Mouse (Mus musculus) cerebellum, adult 2 months (tissue): ENCODE data around the gene Mdm2.

Experiments
- CTCF ChIP-seq: fragments of 200-500 bp; IDR thresholded peaks from 2 replicates; pipeline ENCODE4 v1.5.1; 2011; ENCODE audit warnings: low read depth, mild to moderate bottlenecking, control low read depth, low read length, moderate library complexity, borderline replicate concordance; ENCODE audit not compliant: insufficient read depth
- POLR2A ChIP-seq: fragments of 200-500 bp; IDR thresholded peaks from 2 replicates; pipeline ENCODE4 v1.6.1; 2011; ENCODE audit warnings: low read length, control low read depth, borderline replicate concordance; ENCODE audit not compliant: insufficient read depth

DNA sequence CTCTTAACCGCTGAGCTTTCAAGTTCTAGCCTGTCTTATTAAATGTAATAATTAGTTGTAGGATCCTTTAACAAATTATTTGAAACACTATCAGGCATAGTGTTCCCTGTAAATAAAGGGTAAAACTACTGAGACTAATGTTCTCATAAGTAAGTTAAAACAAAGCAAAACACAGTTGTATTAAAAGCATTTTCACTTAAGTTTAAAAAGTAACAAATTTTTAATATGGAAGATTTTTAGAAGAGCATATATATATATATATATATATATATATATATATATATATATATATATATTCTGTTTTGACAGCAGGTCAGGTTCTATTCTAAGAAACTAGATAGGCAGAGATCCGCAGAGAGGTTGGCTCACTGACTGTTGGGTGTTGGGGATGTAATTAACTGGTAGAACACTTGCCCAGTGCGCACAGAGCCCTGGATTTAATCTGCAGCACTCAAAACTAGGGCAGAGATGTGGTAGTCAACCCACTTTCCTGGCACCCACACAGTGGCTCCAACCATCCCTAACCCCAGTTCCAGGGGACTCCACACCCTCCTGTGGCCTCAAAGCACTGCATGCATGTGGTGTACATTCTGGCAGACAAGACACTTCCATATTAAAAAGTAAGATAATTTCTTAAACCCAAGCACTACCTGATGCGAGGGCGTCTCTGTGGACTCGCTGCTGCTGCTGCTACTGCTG lies 16.2 kb downstream of the Mdm2 start:
- TF ChIP-seq CTCF (no peak), POLR2A (no peak)
